In genomic region chr13:52001811-52002210, GRCm38 (mm10) we compare ENCODE assay signal across 25 mouse cellular contexts.
DNase-seq lines count a peak whose midpoint lies in the region; ATAC-seq and TF ChIP-seq lines count a peak whose summit lies in the region.
"Had no signal": no experiment of that assay in that cellular context is flagged by ENCODE, and none has a peak within 500 bp of the region (broad histone marks: within the 10 kb centered on the region; RNA-seq: fewer than 3 reads in every experiment).

No protein-coding gene starts in this region.

- H3K4me2 ChIP-seq in embryonic facial prominence, embryonic 11.5 days (ENCODE audit: low read depth, low read length) = no peak overlapping the region
- H3K4me2 ChIP-seq in embryonic facial prominence, embryonic 14.5 days (ENCODE audit: low read depth, low read length) = no peak overlapping the region
- no peak overlapping the region for H3K4me2 ChIP-seq in limb, embryonic 14.5 days (replicated peaks; ENCODE audit: low read depth, low read length, severe bottlenecking)
- H3K4me2 ChIP-seq: hindbrain, embryonic 15.5 days; liver, embryonic 12.5 days; midbrain, embryonic 13.5 days had no signal

- H3K9me3 ChIP-seq in embryonic facial prominence, embryonic 11.5 days (replicated peaks; ENCODE audit: control insufficient read depth, low read length) = no peaks in the 10 kb centered on the region
- no peaks in the 10 kb centered on the region for H3K9me3 ChIP-seq in embryonic facial prominence, embryonic 10.5 days
- no peaks in the 10 kb centered on the region for H3K9me3 ChIP-seq in embryonic facial prominence, embryonic 14.5 days (ENCODE audit: control insufficient read depth, low read length)
- H3K9me3 ChIP-seq in limb, embryonic 14.5 days (ENCODE audit: control insufficient read depth, low read length) = no peaks in the 10 kb centered on the region
- H3K9me3 ChIP-seq: hindbrain, embryonic 10.5 days; hindbrain, embryonic 15.5 days; liver, embryonic 12.5 days; midbrain, embryonic 13.5 days had no signal

- WGBS in embryonic facial prominence, embryonic 11.5 days = 61% methylated on average over 12 of the region's 12 CpGs
- WGBS in embryonic facial prominence, embryonic 10.5 days = 70% methylated on average over 12 of the region's 12 CpGs
- WGBS in embryonic facial prominence, embryonic 14.5 days = 40% methylated on average over 12 of the region's 12 CpGs
- WGBS in limb, embryonic 14.5 days = 20% methylated on average over 12 of the region's 12 CpGs

- no peak overlapping the region for H3K4me3 ChIP-seq in embryonic facial prominence, embryonic 11.5 days (ENCODE audit: low read depth, low read length)
- H3K4me3 ChIP-seq in embryonic facial prominence, embryonic 10.5 days = no peak overlapping the region
- no peak overlapping the region for H3K4me3 ChIP-seq in embryonic facial prominence, embryonic 14.5 days (ENCODE audit: low read depth, low read length)
- H3K4me3 ChIP-seq in limb, embryonic 14.5 days (replicated peaks; ENCODE audit: low read length) = no peak overlapping the region
- H3K4me3 ChIP-seq: hindbrain, embryonic 10.5 days; hindbrain, embryonic 15.5 days; liver, embryonic 12.5 days; midbrain, embryonic 13.5 days had no signal

- TF ChIP-seq POLR2A in limb, embryonic 14.5 days (IDR thresholded peaks at IDR 0.05; ENCODE audit: borderline replicate concordance, extremely low read depth, insufficient read depth, insufficient read length) = no peak

- H3K27me3 ChIP-seq in embryonic facial prominence, embryonic 11.5 days (ENCODE audit: control insufficient read depth, insufficient read depth, low read length) = no peaks in the 10 kb centered on the region
- no peaks in the 10 kb centered on the region for H3K27me3 ChIP-seq in embryonic facial prominence, embryonic 10.5 days (replicated peaks; ENCODE audit: low read depth, poor library complexity, severe bottlenecking)
- H3K27me3 ChIP-seq in embryonic facial prominence, embryonic 14.5 days (replicated peaks; ENCODE audit: control insufficient read depth, insufficient read depth, low read length) = no peaks in the 10 kb centered on the region
- H3K27me3 ChIP-seq in limb, embryonic 14.5 days (ENCODE audit: control insufficient read depth, insufficient read depth, low read length) = no peaks in the 10 kb centered on the region
- H3K27me3 ChIP-seq: hindbrain, embryonic 15.5 days; liver, embryonic 12.5 days; midbrain, embryonic 13.5 days had no signal

- peak; percentile 46 for DNase-seq in embryonic facial prominence, embryonic 11.5 days (ENCODE audit: low spot score)
- no peak for DNase-seq in embryonic facial prominence, embryonic 10.5 days (ENCODE audit: low spot score)
- DNase-seq in 3134 (ENCODE audit: extremely low read depth, insufficient read length, low spot score) = peak; percentile 64
- DNase-seq in embryonic facial prominence, embryonic 14.5 days (ENCODE audit: low spot score) = peak; percentile 79
- DNase-seq in limb, embryonic 14.5 days (ENCODE audit: low spot score) = peak; percentile 55
- no peak for DNase-seq in cerebellum, adult 11 months
- no peak for DNase-seq in spleen, postnatal 10 days (ENCODE audit: low spot score in 2 of 2)
- DNase-seq: adrenal gland, adult 2 months; cerebellum, adult 9-11 months; embryo, embryonic 11 days; gastrocnemius, postnatal 14 days; heart, postnatal 14 days; kidney, adult 2 months; kidney, postnatal 10 days; layer of hippocampus, postnatal 36 days; liver, postnatal 0 days; thymus, postnatal 14 days had no signal

- no peaks in the 10 kb centered on the region for H3K4me1 ChIP-seq in embryonic facial prominence, embryonic 11.5 days (ENCODE audit: control insufficient read depth, insufficient read depth, low read length)
- peaks cover 6% of the 10 kb centered on the region; the same call in 1 of the 2 replicates for H3K4me1 ChIP-seq in embryonic facial prominence, embryonic 10.5 days
- H3K4me1 ChIP-seq in embryonic facial prominence, embryonic 14.5 days (ENCODE audit: control insufficient read depth, insufficient read depth, low read length) = peaks cover 14% of the 10 kb centered on the region; the same call in 1 of the 2 replicates
- peaks cover 8% of the 10 kb centered on the region; the same call in 1 of the 2 replicates for H3K4me1 ChIP-seq in limb, embryonic 14.5 days (ENCODE audit: control insufficient read depth, insufficient read depth, low read length)
- H3K4me1 ChIP-seq: hindbrain, embryonic 15.5 days had no signal

- H3K9ac ChIP-seq in embryonic facial prominence, embryonic 11.5 days (replicated peaks; ENCODE audit: low read length) = no peak overlapping the region
- H3K9ac ChIP-seq in embryonic facial prominence, embryonic 14.5 days (ENCODE audit: low read depth, low read length) = no peak overlapping the region
- H3K9ac ChIP-seq in limb, embryonic 14.5 days (ENCODE audit: low read depth, low read length, severe bottlenecking) = no peak overlapping the region
- H3K9ac ChIP-seq: hindbrain, embryonic 15.5 days; liver, embryonic 12.5 days; liver, postnatal 0 days; midbrain, embryonic 13.5 days had no signal

- no peak overlapping the region for H3K27ac ChIP-seq in embryonic facial prominence, embryonic 11.5 days (replicated peaks; ENCODE audit: low read depth, low read length)
- H3K27ac ChIP-seq in embryonic facial prominence, embryonic 10.5 days (replicated peaks) = no peak overlapping the region
- H3K27ac ChIP-seq in embryonic facial prominence, embryonic 14.5 days (replicated peaks; ENCODE audit: low read depth, low read length) = peak overlapping the region; percentile 52
- no peak overlapping the region; the same call in 1 of the 2 replicates for H3K27ac ChIP-seq in limb, embryonic 14.5 days (replicated peaks; ENCODE audit: low read depth, low read length)
- H3K27ac ChIP-seq: hindbrain, embryonic 10.5 days; hindbrain, embryonic 15.5 days; liver, embryonic 12.5 days; macrophage; midbrain, embryonic 13.5 days had no signal

- no peak for ATAC-seq in embryonic facial prominence, embryonic 11.5 days (replicated peaks; ENCODE audit: insufficient number of reproducible peaks, low FRiP score, low TSS enrichment, low read depth)
- peak; percentile 15; the same call in 1 of the 2 replicates for ATAC-seq in embryonic facial prominence, embryonic 14.5 days (ENCODE audit: low read depth)
- no peak for ATAC-seq in limb, embryonic 14.5 days (ENCODE audit: low FRiP score, low read depth)
- ATAC-seq in CD4-positive, CD25-positive, alpha-beta regulatory T cell, adult 4 months = no peak
- ATAC-seq: activated CD4-positive, CD25-positive, alpha-beta regulatory T cell, adult 4 months; forebrain, embryonic 16.5 days; liver, embryonic 12.5 days; liver, postnatal 0 days; midbrain, embryonic 13.5 days had no signal

- H3K36me3 ChIP-seq in embryonic facial prominence, embryonic 11.5 days (replicated peaks; ENCODE audit: control insufficient read depth, insufficient read depth, low read depth, low read length) = no peaks in the 10 kb centered on the region
- H3K36me3 ChIP-seq in embryonic facial prominence, embryonic 10.5 days (replicated peaks) = no peaks in the 10 kb centered on the region
- no peaks in the 10 kb centered on the region for H3K36me3 ChIP-seq in embryonic facial prominence, embryonic 14.5 days (ENCODE audit: control insufficient read depth, insufficient read depth, low read length)
- H3K36me3 ChIP-seq in limb, embryonic 14.5 days (ENCODE audit: control insufficient read depth, insufficient read depth, low read length) = no peaks in the 10 kb centered on the region
- H3K36me3 ChIP-seq: hindbrain, embryonic 10.5 days; hindbrain, embryonic 15.5 days; liver, embryonic 12.5 days; midbrain, embryonic 13.5 days had no signal

Comparison
In these comparisons a context has a peak if more than half of its experiments do, and no peak if none do; other contexts are left out.
1. DNase-seq: peak in embryonic facial prominence, embryonic 11.5 days (single experiment), 3134 (single experiment), embryonic facial prominence, embryonic 14.5 days (single experiment) and limb, embryonic 14.5 days (single experiment); none in embryonic facial prominence, embryonic 10.5 days (single experiment), cerebellum, adult 11 months (single experiment) and spleen, postnatal 10 days (0 of 2).